Mouse (Mus musculus) bone marrow, adult 2 months (tissue): ENCODE data around the gene C1ql1. TPM values are rescaled to one million over a fixed set of nuclear protein-coding genes. Genes with fewer than 3 reads are reported as not detected.
A peak's percentile ranks its signal among the peaks of the same experiment; 100 is the strongest.

Experiments
- H3K27ac ChIP-seq: fragments of 200-500 bp; 2 replicates; pipeline ENCODE4 v1.5.1; 2012; ENCODE audit warnings: low read depth, mild to moderate bottlenecking, control low read depth, inconsistent platforms, low read length; ENCODE audit not compliant: control insufficient read depth, poor library complexity, insufficient read depth
- H3K4me1 ChIP-seq: fragments of 200-500 bp; 2 replicates; pipeline ENCODE4 v1.6.1; 2011; ENCODE audit warnings: low read length; ENCODE audit not compliant: control insufficient read depth, insufficient read depth
- H3K4me3 ChIP-seq: fragments of 200-500 bp; replicated peaks from 2 replicates; pipeline ENCODE3; 2011; ENCODE audit warnings: mild to moderate bottlenecking, low read depth, low read length, control low read depth; ENCODE audit not compliant: control insufficient read depth
- CTCF ChIP-seq: fragments of 200-500 bp; IDR thresholded peaks from 2 replicates; pipeline ENCODE4 v1.5.1; 2011; ENCODE audit warnings: low read length, control low read depth; ENCODE audit not compliant: control insufficient read depth, insufficient read depth
- POLR2A ChIP-seq: fragments of 200-500 bp; IDR thresholded peaks from 2 replicates; pipeline ENCODE4 v1.6.1; 2011; ENCODE audit warnings: low read depth, mild to moderate bottlenecking, control low read depth, low read length, borderline replicate concordance; ENCODE audit not compliant: control insufficient read depth
- WGBS: fragments of 180-500 bp; shearing (Covaris S2); methylation state at CpG from one replicate; pipeline ENCODE4 v1.1.7; 2018; 5-methylcytosine and 5-hydroxymethylcytosine counted together
- polyA plus RNA-seq: library from polyadenylated mRNA; stranded (reverse); fragments of >200 nt; gene quantifications from 2 replicates; pipeline ENCODE4 v1.2.4, GENCODE M21; 2011; ENCODE audit warnings: low replicate concordance; ENCODE audit not compliant: missing spikeins, insufficient read depth, insufficient read length

Gene C1ql1
- not detected in 2 replicates for polyA plus RNA-seq

DNA sequence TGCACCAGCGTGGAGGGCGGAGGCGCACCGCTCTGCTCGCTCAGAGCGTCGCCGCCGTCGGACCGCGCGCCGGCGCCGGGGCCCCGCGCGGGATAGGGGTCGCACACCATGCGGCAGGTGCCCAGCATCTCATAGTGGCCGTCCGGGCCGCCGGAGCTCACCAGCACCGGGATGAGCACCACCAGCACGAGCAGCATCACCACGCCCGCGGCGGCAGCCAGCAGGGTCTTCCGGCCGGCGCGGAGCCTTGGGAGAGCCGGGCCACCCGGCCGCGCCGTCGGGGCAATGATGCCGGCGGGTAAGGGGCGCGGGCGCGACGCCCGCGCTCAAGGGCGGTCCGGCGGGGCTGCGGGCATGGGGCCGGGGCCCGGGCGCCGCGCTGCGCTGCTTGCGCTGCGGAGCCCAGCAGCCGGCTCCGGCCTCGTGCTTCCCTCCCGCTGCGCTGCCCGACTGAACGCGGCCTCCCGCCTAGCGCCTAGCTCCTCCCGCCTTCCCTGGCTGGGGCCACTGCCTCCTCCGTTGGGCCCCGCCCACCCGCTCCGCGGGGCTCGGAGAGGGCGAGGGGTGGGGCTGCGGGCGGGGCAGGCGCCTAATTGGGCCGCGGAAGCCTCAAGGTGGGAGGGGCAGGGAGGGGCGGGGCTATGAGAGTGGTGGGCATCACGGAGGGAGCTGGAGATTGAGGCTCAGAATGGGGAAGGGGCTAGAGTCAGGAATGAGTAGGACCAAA lies at the start of gene C1ql1:
Gene C1ql1, minus strand, starts transcription at position 424 of the 727 bp plus-strand sequence.
- Histone ChIP-seq H3K4me3 (no peak within 1 kb of the TSS), H3K4me1 (no peaks in the 10 kb centered on the region), H3K27ac (peak within 1 kb of the TSS; percentile 11; the same call in 1 of the 2 replicates)
- TF ChIP-seq POLR2A (no peak), CTCF (no peak)
- 2% methylated on average over 87 of the region's 87 CpGs for WGBS

DNA sequence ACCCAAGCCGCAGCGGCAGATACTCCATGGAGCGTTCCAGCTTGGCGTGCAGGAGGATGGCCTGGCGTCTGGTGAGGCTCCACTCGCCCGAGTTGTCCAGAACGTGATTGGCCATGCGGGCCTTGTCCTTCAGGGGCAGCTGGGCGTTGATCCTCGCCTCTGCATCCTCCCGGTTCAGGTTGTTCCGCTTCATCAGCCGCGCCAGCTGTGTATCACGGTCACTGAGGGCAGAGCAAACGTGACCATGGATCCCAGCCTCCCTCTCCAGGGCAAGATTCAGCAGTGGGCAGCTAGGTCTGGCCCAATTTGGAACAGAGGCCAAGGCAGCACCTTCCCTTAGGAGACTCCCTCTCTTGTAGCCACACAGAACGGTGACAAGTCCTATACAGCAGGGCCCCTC lies 48.5 kb upstream of the C1ql1 start:
- no peaks in the 10 kb centered on the region for H3K4me1 ChIP-seq
- H3K4me3 ChIP-seq: no peak overlapping the region
- TF ChIP-seq CTCF (no peak), POLR2A (no peak)
- no peak overlapping the region for H3K27ac ChIP-seq
- WGBS: 87% methylated on average over 18 of the region's 18 CpGs

DNA sequence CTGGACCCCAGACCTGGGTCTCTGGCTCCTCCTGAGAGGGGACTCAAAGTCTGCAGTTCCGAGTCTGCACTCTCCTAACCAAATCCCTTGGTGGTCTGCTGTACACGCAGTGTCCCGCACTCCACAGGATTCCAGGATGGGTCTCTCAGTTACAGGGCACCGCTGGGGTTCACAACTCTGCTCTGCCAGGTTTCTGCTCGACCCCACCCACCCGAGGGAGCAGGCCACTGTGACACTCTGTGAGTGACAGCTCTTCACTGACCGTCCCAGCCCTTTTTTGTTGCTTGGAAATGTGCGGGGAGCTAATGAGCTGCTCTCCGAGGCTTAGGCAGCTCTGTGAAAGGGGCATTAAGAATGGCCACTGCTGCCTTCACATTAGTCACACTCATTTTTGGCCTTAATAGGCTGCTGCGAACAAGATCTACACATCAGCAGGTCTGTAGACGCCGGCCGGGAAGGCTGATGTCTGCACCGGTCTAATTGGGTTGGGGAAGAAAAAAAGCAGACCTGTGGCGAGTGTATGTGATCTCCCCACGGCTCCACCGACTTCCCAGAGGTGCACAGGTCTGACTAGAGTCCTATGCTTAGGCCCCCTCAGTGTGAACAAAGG lies 47.0 kb upstream of the C1ql1 start:
- Histone ChIP-seq H3K4me3 (no peak overlapping the region), H3K27ac (no peak overlapping the region; the same call in 1 of the 2 replicates), H3K4me1 (no peaks in the 10 kb centered on the region)
- 69% methylated on average over 17 of the region's 17 CpGs for WGBS
- TF ChIP-seq CTCF (no peak), POLR2A (no peak)

DNA sequence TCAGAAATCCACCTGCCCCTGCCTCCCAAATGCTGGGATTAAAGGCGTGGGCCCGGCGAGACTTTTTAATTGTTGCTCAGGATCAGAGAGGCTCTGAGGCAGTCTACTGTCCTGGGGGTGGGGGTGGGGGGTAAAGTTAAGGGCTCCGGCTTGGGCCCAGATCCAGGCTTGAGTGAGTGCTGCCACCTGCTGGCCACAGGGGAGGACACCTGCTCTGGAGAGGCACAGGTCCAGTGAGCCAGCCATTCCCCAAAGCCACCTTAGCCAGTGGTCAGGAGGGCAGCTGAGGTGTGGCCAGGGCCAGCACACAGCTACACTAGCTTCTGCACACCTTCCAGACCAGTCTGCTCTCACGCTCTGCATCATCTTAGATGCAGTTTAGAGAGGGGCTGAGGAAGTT lies 46.5 kb upstream of the C1ql1 start:
- TF ChIP-seq POLR2A: no peak
- peak; percentile 93 for TF ChIP-seq CTCF
- Histone ChIP-seq H3K4me3 (no peak overlapping the region), H3K27ac (no peak overlapping the region; the same call in 1 of the 2 replicates), H3K4me1 (no peaks in the 10 kb centered on the region)
- 21% methylated on average over 5 of the region's 5 CpGs for WGBS

DNA sequence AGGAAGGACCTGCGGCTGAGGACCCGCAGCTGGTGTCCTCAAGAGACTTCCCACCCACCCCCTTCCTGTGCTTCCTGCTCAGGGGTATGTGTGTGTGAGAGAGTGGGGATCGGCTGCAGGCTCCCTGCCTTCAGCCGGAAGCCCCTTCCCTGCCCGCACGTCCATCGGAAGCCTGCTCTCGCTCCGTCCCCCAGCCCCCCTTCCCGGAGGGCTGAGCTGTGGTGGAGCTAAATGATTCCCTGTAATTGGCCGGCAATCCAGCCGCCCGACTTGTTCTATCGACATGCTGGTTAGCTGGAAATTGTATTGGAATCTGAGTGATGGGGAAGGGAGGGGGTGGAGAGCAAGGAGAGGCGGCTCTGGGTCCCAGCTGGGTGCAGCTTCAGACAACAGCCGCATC lies 45.2 kb upstream of the C1ql1 start:
- H3K4me1 ChIP-seq: no peaks in the 10 kb centered on the region
- no peak overlapping the region for H3K4me3 ChIP-seq
- H3K27ac ChIP-seq: no peak overlapping the region
- no peak for TF ChIP-seq POLR2A
- 5% methylated on average over 16 of the region's 16 CpGs for WGBS

DNA sequence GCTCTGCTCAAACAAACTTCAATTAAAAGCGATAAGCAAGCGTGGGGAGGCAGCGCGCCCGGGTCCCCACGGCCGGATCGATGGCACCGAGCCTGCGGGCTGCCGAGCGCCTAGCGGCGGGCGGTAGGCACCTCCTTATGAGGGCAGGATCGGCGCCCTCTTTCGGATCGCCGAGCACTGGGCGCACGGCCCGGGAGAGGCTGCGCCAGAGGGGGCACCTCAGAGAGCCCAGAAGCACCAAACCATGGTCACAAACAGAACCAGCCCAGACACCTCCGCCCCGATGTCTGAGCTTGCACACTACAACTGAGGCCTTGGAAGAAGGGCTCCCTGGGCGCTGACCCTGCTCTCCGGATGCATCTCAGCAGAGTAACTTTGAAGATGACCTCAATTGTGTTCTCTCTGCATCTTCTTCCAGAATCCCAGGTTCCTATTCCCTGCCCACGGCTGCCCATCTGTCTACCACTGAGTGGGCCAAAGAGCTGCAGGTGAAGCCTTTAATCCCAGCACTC lies 43.7 kb upstream of the C1ql1 start:
- H3K4me3 ChIP-seq: no peak overlapping the region
- TF ChIP-seq CTCF: no peak
- WGBS: 2% methylated on average over 29 of the region's 29 CpGs

DNA sequence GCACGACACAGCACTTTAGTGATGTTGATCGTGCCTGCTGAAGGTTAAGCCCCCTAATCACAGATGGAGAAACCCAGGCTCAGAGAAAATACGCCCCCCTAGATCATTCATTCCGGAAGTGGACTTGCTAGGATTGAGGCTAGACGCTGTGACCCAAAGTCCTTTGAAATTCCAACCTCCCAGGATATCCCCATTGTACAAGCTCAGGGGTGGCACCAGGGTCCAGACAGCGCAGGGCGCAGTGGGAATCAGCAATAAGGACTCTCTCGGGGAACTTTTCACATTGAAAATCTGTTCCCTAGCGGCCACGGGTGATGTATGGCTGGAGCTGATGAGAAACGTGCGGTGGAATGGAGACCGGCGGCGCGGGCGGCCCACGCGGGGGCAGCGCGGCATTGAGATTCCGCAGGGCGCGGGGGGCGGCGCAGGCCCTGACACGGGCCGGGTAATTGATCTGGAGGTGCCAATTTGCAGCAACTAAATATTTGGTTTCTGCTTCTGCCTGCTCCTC lies 43.2 kb upstream of the C1ql1 start:
- H3K4me1 ChIP-seq: no peaks in the 10 kb centered on the region
- 10% methylated on average over 28 of the region's 28 CpGs for WGBS
- H3K4me3 ChIP-seq: no peak overlapping the region
- no peak overlapping the region for H3K27ac ChIP-seq
- TF ChIP-seq POLR2A (no peak), CTCF (no peak)

More for the DNA sequence above, 43.7 kb upstream of the C1ql1 start:
- Histone ChIP-seq H3K27ac (no peak overlapping the region), H3K4me1 (no peaks in the 10 kb centered on the region)

DNA sequence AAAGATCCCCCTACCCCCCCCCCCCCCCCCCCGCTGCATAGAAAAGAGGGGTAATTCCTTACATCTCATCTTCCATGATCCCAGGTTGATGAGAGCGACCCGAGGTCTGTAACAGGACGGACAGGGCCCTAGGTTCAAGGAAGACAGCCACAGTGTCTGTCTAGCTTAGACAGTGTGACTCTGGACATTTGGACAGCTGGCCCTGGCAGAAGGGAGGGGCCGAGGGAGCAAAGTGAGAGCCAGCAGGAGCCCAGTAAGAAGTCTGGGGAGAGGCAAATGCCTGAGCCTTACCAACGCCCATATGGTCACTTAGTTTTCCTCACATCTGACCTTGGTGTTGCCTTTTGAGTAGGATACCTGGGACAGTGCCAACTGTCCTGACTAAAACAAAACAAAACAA lies 38.7 kb upstream of the C1ql1 start:
- Histone ChIP-seq H3K27ac (no peak overlapping the region), H3K4me3 (no peak overlapping the region), H3K4me1 (no peaks in the 10 kb centered on the region)
- TF ChIP-seq POLR2A (no peak), CTCF (no peak)
- WGBS: 76% methylated on average over 6 of the region's 6 CpGs
